Mouse (Mus musculus) ES-E14 (cell line): ENCODE results near the gene Nfasc.

ENCODE experiments used
- CHD2 ChIP-seq: IDR thresholded peaks from 2 replicates; pipeline ENCODE4 v1.6.1; 2014; ENCODE audit warnings: mild to moderate bottlenecking, low read depth, low read length, inconsistent platforms
- HCFC1 ChIP-seq: IDR thresholded peaks from 2 replicates; pipeline ENCODE4 v1.6.1; 2012; ENCODE audit warnings: low read length, inconsistent platforms, borderline replicate concordance; ENCODE audit not compliant: insufficient read depth
- MAFK ChIP-seq: IDR thresholded peaks from 2 replicates; pipeline ENCODE4 v1.6.1; 2014; ENCODE audit warnings: mild to moderate bottlenecking, low read depth, low read length, inconsistent platforms; ENCODE audit not compliant: insufficient read depth
- ZNF384 ChIP-seq: IDR thresholded peaks from 2 replicates; pipeline ENCODE4 v1.6.1; 2012; ENCODE audit warnings: low read depth, low read length, inconsistent platforms

GRCm38 (mm10) chr1:132703467-132703866 lies 38.1 kb downstream of the Nfasc start:
- no peak for TF ChIP-seq MAFK
- TF ChIP-seq ZNF384: no peak
- TF ChIP-seq HCFC1: no peak
- no peak for TF ChIP-seq CHD2
